Mouse (Mus musculus) E14TG2a.4 (cell line): ENCODE data around the gene Cnp.

Experiments
- H3K27me3 ChIP-seq: 2 replicates; pipeline ENCODE4 v1.6.1; 2014; ENCODE audit warnings: low read length, control low read depth; ENCODE audit not compliant: insufficient read depth
- H3K36me3 ChIP-seq: 2 replicates; pipeline ENCODE4 v1.6.1; 2014; ENCODE audit warnings: low read length, control low read depth; ENCODE audit not compliant: insufficient read depth
- H3K4me1 ChIP-seq: replicated peaks from 2 replicates; pipeline ENCODE4 v1.6.1; 2014; ENCODE audit warnings: low read depth, low read length, control low read depth
- H3K4me3 ChIP-seq: replicated peaks from 2 replicates; pipeline ENCODE4 v1.5.1; 2014; ENCODE audit warnings: mild to moderate bottlenecking, low read length
- H3K9me3 ChIP-seq: 2 replicates; pipeline ENCODE4 v1.6.1; 2014; ENCODE audit warnings: low read length, control low read depth
- CTCF ChIP-seq: conservative IDR thresholded peaks from 2 replicates; pipeline ENCODE4 v1.5.1; 2014; ENCODE audit warnings: low read length
- NANOG ChIP-seq: IDR thresholded peaks from 2 replicates; pipeline ENCODE4 v1.6.1; 2014; ENCODE audit warnings: borderline replicate concordance, low read length, mixed read lengths
- POU5F1 ChIP-seq: IDR thresholded peaks from 2 replicates; pipeline ENCODE4 v1.6.1; 2014; ENCODE audit warnings: low read length, borderline replicate concordance

Gene Cnp

DNA sequence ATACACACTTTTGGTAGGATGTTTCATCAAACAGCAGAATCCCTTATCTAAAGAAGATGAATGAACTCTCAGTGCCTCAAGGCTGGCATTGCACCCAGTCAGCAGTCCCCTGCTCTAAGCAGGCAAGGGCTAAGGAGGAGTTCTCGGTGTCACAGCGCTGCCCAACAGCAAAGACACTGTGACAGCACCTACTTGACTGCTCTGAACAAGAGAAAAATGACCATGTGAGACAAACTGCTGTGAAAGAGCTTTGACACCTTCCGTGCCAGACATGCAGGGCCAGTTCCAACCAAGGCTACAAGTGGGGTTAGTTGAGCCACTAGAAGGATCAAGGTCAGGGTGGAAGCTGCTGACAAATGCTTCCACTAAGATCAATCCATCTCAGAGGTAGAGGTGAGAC is 10.4 kb downstream of the Cnp start:
- H3K4me1 ChIP-seq = peaks cover 48% of the 10 kb centered on the region
- H3K27me3 ChIP-seq = no peaks in the 10 kb centered on the region
- H3K9me3 ChIP-seq = no peaks in the 10 kb centered on the region
- H3K4me3 ChIP-seq = no peak overlapping the region
- H3K36me3 ChIP-seq = peaks cover 100% of the 10 kb centered on the region
- no peak for TF ChIP-seq CTCF
- no peak for TF ChIP-seq POU5F1
- no peak for TF ChIP-seq NANOG

- H3K4me1 ChIP-seq = peaks cover 28% of the 10 kb centered on the region
- H3K4me3 ChIP-seq = no peak overlapping the region
- no peaks in the 10 kb centered on the region for H3K9me3 ChIP-seq
- TF ChIP-seq NANOG (no peak), POU5F1 (no peak), CTCF (no peak)
- H3K27me3 ChIP-seq = no peaks in the 10 kb centered on the region
- H3K36me3 ChIP-seq = peaks cover 100% of the 10 kb centered on the region
These were observed 13.8 kb downstream of the Cnp start for GRCm38 (mm10) chr11:100588462-100588861.

GRCm38 (mm10) chr11:100592346-100593046 is 17.8 kb downstream of the Cnp start:
- TF ChIP-seq CTCF = no peak
- no peak for TF ChIP-seq NANOG
- TF ChIP-seq POU5F1 = no peak
- Histone ChIP-seq H3K36me3 (peaks cover 100% of the 10 kb centered on the region), H3K4me3 (no peak overlapping the region), H3K4me1 (peaks cover 24% of the 10 kb centered on the region; the same call in 1 of the 2 replicates), H3K9me3 (no peaks in the 10 kb centered on the region), H3K27me3 (no peaks in the 10 kb centered on the region)

- H3K4me1 ChIP-seq = peaks cover 32% of the 10 kb centered on the region
- peaks cover 100% of the 10 kb centered on the region for H3K36me3 ChIP-seq
- TF ChIP-seq NANOG (no peak), POU5F1 (no peak), CTCF (no peak)
- H3K9me3 ChIP-seq = no peaks in the 10 kb centered on the region
- H3K27me3 ChIP-seq = no peaks in the 10 kb centered on the region
- H3K4me3 ChIP-seq = no peak overlapping the region
These were observed 19.9 kb downstream of the Cnp start for GRCm38 (mm10) chr11:100594608-100595007.

DNA sequence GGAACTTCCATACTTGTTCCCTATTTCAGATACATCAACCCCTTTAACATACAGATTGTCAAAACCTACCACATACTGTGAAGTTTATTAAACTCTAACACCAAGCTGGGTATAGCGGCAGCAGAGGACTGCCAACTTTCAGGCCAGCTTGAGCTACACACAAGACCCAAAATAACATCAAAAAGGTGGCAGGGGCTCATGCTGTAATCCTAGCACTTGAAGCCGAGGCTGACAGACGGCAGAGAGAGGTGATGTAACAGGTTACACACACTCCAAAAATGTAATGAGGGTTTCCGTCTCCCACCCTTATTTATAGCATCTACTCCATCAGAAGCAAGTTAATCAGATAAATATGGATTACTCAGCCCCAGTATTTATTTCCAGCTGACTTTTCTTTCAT is 20.8 kb downstream of the Cnp start:
- Histone ChIP-seq H3K36me3 (peaks cover 100% of the 10 kb centered on the region), H3K9me3 (no peaks in the 10 kb centered on the region), H3K4me1 (peaks cover 33% of the 10 kb centered on the region), H3K27me3 (no peaks in the 10 kb centered on the region), H3K4me3 (no peak overlapping the region)
- TF ChIP-seq POU5F1 = no peak
- TF ChIP-seq CTCF = no peak
- no peak for TF ChIP-seq NANOG

GRCm38 (mm10) chr11:100598074-100598473 is 23.4 kb downstream of the Cnp start:
- Histone ChIP-seq H3K36me3 (peaks cover 100% of the 10 kb centered on the region), H3K9me3 (no peaks in the 10 kb centered on the region), H3K4me1 (peaks cover 39% of the 10 kb centered on the region), H3K4me3 (no peak overlapping the region), H3K27me3 (no peaks in the 10 kb centered on the region)
- no peak for TF ChIP-seq NANOG
- no peak for TF ChIP-seq POU5F1
- TF ChIP-seq CTCF = no peak

DNA sequence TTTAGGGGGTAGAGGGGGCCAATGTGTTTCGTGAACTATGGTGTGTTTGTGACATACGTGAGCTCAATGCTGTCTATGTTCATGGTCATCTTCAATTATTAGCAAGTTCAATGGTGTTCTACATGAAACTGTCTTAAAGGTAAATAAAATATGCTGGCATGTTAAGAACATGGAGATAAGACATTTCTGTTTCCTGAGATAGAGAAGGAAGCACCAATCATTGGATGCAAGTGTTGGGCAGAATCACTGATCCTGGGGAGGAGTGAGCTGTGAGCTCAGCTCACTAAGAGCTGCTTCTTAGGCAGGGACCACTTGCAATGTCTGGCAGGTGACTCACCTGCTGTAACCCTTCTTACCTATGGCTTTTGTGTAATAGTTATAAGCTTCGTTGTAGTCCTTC is 26.7 kb downstream of the Cnp start:
- Histone ChIP-seq H3K4me1 (peaks cover 54% of the 10 kb centered on the region), H3K9me3 (no peaks in the 10 kb centered on the region), H3K27me3 (no peaks in the 10 kb centered on the region), H3K4me3 (no peak overlapping the region), H3K36me3 (peaks cover 93% of the 10 kb centered on the region)
- TF ChIP-seq NANOG (no peak), POU5F1 (no peak), CTCF (no peak)

GRCm38 (mm10) chr11:100603155-100603554 is 28.5 kb downstream of the Cnp start:
- no peak overlapping the region for H3K4me3 ChIP-seq
- H3K4me1 ChIP-seq = peaks cover 62% of the 10 kb centered on the region
- H3K9me3 ChIP-seq = no peaks in the 10 kb centered on the region
- H3K36me3 ChIP-seq = peaks cover 90% of the 10 kb centered on the region
- no peak for TF ChIP-seq POU5F1
- no peak for TF ChIP-seq CTCF
- TF ChIP-seq NANOG = no peak
- no peaks in the 10 kb centered on the region for H3K27me3 ChIP-seq

DNA sequence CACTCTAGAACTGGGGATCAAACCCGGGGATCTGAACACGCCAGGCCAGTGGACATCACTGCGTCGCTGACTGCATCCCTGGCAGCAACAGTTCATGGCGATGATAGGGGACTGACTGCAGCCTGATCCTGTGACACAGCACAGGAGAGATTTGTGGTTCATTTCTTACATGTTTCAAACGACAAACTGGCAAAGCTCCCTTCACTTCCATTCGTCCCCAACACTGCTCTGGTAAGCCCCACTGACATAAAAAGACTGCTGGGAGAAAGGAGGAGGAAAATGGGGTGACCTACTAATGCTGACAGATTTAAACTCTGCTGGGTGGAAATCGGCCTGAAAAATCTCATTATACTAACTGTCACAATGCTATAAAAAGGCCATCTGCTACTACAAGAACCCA is 29.1 kb downstream of the Cnp start:
- peaks cover 90% of the 10 kb centered on the region for H3K36me3 ChIP-seq
- H3K27me3 ChIP-seq = no peaks in the 10 kb centered on the region
- no peak overlapping the region for H3K4me3 ChIP-seq
- no peaks in the 10 kb centered on the region for H3K9me3 ChIP-seq
- no peak for TF ChIP-seq NANOG
- no peak for TF ChIP-seq CTCF
- TF ChIP-seq POU5F1 = no peak
- peaks cover 69% of the 10 kb centered on the region for H3K4me1 ChIP-seq
